Mouse (Mus musculus): ENCODE measurements around the gene Tfip11.

DNA sequence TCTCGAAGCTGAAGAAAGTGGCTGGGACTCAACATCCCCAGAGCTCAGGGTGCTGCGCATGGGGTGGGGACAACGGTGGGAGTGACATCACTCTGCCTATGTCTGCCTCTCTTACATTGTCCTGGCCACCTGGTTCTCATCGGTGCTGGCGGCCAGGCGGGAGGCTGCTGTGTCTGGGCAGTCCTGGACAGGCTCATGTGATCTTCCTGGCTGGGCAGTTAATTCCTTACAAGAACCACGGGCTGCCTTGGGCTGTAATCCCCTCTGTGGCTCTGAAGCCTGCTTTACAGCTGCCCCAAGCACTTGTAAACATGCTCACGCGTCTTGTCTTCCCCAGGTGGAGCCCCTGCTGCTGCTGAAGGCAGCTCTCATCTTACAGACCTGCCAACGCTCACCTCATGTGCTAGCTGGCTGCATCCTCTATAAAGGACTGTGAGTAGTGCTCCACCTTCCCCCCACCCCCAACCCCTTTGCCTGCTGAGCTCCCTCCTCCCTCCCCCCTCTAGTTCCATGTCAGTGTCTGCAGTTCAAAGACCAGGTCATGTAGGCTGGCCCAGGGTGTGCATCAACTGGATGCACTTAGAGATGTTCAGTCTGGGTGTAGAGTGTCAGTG, 38.1 kb downstream of the Tfip11 start:
- TF ChIP-seq EP300 (IDR thresholded peaks at IDR 0.05; ENCODE audit: insufficient read depth, low read depth, low read length) (no peak), CTCF (IDR thresholded peaks at IDR 0.05; ENCODE audit: low read depth, low read length) (no peak), POLR2A (IDR thresholded peaks at IDR 0.05; ENCODE audit: insufficient read depth, low read length) (no peak)
